Mouse (Mus musculus) adrenal gland, adult (tissue): Measurements from ENCODE around the gene P2rx3.

Experiments
- DNase-seq, 2 experiments: peaks; one replicate each; pipeline ENCODE4 v3.0.0; 2022 to 2023; ENCODE audit warnings: low spot score in 1 of 2; ENCODE audit not compliant: inconsistent age in 2 of 2

P2rx3 gene

DNA sequence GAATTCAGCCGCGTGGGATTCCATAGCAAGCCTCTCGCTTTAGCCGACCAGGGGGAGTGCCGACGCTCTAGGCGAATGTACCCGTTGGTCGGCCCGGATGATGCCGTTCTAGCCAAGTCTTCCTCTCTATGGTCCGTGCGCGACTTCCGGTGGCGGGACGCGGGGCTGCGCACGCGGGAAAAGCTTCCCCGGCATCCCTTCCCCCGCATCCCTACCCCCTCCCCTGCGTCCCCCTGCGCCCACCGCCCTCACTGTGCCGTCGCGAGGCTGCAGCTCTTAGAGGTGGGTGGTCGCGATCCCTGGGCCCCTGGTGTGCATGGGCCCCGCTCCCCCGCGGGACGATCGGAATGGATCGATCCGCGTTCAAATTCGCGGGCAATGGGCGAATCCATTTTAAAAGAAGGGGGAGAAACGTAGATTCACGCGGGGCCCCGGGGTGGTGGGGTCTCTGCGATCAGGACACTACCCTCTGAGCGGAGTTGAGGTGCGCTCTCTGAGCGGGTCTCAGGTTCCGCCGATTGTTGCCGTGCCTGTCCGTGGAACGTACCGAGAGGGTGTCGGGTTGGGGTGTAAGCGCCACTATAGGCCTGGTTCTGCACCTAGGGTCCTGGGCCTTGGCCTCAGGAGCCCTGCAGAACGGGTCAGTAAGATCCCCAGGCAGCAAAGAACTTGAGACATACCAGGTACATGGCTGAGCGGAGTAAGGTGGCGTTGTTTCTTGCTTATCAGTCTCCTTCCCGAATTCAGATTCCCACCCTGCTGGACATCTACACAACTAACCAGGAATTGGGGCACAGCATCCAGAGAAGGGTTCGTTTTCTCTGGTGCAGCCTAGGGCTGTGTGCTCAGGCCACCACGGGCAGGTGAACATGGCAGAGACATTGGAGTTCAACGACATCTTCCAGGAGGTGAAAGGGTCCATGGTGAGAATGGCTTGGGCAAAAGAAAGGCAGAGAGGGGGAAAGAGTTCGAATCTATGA lies at the start of gene P2rx3, which contains the start of gene Ssrp1:
Gene P2rx3 (minus strand): TSS at position 416 of the 980 bp plus-strand sequence.
Gene Ssrp1 (plus strand): TSS at position 188 of the 980 bp plus-strand sequence.
- DNase-seq: peak; percentile 91 to 97

DNA sequence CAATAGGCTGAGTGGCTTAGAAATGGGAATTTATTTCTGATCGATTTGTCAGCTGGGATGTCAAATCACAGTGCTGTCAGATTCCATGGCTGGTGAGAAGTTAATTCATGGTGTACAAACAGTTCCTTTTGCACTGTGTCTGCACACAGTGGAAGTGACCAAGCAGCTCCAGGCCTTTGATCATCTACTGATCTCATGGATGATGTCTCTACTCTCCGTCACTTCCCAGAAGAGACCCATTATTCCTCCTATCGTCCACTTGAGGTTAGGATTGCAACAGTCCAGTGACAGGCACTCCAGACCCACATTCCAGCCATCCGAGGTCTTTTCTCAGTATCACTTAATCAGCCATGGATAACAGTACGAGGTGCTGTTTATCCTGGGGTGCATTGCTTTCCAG lies 36.5 kb upstream of the P2rx3 start:
- no peak for DNase-seq

DNA sequence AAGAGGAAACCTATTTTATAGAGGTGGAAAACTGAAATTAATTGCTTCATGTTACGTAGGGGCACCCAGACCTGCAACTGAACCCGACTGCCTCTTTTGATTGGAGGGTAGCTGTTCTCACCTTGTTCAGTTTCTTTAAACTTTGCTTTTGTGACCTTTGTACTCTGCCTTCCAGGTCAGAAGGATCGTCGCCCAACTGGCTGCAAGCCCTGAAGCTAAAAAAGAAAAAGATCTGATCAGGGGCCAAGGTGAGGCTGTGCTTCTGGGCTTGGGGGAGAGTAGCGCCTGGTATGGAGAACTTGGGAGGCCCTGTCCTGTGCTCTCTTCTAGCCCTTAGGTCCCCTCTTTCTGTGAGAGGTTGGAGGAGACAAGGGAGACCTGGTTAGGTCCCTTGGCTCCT lies 34.7 kb upstream of the P2rx3 start:
- DNase-seq: no peak

DNA sequence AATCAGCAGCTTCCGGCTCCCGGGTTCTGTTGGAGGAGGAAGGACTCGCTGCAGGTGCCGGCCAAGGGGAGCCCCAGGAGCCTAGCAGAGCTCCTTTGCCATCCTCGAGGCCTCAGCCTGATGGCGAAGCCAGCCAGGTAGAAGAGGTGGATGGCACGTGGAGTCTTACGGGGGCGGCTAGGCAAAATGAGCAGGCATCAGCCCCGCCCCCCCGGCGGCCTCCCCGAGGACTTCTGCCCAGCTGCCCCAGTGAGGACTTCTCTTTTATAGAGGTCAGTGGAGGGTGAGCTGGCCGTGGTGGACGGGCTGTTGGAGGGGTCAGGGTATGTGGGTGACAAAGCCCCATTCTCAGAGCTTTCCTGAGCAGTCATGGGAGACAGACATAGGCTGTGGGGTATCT lies 32.8 kb upstream of the P2rx3 start:
- no peak for DNase-seq

DNA sequence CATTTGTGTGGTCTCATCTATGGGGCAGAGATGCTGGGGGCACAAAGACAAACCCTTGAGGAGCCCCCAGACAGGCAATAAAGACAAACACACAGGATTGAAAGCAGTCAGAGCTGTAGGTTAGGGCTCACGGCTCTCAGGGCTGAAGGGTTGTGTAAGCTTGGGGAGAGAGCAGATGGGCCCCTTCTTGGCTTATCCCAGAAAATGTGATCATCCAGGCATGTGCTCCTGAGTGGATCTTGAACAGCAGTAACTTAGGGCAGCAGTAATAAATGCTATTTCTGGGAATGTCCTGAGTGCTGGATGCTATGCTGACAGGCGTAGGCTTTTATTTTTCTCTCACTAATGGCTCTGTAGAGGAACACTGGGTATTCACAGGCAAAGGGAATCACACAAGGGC lies 31.4 kb upstream of the P2rx3 start:
- no peak for DNase-seq

DNA sequence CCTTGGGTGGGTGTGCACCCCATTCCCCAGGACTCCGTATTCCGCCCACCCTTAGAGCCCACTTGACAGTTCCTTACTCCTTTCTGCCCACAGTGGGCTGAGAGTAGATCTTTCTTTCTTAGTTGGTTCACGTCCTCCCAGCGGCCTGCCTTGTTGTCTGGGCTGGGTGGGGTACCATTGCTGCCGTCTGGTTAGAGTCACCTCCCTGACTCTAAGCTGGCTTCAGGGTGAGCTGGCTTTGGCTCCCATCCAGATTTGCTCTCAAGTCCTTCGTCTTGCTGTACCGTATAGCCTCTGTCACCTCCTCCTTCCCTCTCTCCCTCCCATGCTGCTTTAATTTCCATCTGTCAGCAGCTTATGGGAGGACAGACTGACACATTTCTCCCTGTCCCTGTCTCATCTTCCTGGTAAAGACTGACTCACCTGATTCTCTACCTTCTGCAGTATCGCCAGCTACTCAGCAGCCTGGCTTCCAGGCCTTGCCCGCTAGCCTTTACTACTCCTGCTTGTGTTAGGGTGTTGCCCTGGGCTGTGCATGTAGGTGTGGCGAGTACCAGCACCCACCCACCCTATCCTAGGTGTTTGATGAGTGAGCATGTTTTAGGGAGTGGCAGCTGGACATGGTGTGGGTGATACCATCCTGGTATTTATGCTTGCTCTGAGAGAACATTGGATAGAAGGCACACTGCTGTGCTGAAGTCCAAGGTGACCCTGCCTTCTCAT lies 30.8 kb upstream of the P2rx3 start:
- no peak for DNase-seq

DNA sequence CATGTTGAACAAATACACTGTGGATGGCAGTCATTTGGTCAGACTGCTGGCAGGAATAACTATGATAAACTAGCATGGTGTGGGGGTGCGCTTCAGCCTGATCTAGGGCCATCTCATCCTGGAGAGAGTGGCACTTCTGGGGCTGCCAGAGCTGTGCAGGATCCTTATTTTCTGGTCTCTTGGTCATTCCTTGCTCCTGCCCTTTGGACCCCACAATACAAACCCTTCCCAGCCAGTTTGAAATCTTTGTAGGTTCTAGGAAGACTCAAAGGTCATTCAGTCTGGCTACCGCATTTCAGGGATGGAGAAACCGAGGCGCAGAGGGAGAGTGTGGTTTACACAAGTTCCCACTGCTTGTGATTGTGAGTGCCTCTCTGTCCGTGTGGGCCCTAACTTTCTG lies 29.7 kb upstream of the P2rx3 start:
- DNase-seq: no peak

DNA sequence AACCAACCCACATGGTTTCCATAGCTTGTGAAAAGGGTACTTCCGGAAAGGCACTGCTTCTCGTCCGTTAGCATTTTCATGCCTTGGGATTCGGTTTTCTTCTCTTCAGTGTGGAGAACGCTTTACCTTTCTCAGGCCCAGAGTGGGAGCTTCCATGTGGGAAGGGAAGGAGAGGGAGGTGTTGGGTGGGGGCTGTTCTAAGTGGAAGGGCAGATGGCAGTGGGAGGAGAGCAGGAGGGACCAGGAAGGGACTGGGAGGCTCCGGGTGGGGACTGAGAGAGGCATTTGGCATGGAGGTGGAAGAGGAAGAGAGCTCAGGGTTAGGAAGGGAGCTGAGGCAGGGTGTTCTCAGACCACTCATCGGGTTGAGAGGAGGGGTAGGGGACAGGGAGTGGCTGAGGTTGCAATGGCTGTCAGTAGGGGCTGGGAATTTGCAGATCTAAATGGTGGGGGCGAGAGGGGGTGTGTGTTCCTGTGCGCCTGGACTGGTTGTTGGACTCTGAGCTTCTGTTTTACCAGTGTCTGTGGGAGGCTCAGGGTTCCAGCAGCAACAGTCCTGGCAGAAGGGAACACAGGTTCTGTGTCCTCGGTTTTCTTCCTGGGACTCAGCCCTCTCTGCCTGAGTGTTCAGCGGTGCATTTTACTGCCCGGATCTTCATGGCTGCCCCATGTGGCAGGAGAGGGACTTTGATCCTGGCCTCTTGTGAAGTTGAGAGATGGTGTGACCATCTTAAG lies 28.0 kb upstream of the P2rx3 start:
- DNase-seq: no peak

DNA sequence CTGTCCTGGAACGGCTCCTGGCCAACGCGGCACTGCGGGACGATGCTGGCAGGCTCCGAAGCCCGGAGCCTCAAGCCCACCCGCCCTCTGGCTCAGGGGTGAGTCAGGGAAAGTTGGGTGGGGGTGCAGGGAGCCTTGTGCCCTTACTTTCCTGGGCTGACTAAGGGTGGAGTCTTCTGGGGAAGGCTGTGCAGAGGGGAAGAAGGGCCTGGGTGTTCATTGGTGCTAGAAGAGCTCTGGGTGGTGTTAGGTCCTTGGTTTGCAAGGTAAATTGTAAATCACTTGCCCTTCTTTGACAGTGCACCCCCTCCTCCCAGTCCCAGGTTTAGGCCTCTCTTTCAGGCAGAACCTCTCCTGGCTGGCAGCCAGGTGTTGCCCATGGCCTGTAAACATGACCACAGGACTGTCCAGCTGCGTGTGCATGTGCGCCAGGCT lies 23.9 kb upstream of the P2rx3 start:
- peak; percentile 60 to 84 for DNase-seq

DNA sequence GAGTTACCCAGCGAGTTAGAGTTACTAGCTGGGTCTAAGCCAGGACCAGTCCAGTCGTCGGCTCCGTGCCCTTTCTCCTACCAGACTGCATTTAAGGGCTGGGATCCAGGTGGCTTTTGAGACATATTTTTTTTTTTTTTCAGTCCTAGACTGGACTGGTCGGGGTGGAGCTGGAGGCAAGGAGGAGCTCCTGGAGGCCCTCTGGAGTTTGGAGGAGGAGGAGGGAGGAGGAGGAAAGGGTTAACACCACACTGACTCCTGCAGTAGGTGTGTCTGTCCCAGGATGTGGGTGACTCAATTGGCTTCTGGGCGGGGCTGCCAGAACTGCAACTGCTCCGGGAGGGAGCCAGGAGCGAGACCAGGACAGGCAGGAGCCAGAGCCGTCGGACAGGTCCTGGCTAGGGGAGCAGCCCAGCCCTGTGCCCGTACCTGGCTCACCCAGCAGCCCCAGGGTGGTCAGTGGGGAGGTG lies 23.4 kb upstream of the P2rx3 start:
- DNase-seq: peak; percentile 88 to 95

DNA sequence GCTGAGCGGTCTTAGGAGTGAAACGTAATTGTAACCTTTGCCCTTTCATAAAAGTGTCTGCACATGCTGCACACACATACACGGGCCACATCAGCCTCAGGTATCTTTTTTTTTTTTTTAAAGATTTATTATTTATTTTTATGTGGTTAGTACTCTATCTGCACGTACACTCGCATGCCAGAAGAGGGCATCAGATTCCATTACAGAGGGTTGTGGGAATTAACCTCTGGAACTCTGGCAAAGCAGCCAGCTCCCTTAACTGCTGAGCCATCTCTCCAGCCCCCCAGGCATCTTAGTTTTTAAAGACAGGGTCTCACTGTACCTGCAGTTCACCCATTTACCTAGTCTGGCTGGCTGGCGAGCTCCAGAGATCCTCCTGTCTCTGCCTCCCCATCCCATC lies 22.4 kb upstream of the P2rx3 start:
- DNase-seq: no peak

DNA sequence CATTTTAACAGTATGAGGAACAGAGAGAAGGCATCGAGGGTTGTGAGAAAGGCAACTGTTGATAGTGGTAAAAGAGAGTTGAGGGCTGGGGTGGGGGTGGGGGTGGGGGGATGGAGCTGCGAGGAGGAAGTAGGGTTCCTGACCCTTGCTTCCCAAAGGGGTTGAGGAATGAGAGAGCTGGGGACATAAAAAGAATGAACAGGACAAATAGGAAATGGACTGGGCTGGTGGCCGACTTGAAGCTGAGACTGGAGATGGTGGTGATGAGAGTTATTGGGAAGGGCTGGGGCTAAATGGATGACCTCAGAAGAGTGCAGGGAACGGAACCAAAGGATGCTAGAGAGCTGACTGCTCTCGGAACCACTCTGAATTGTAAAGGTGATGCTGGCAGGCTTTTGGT lies 19.4 kb upstream of the P2rx3 start:
- no peak for DNase-seq

DNA sequence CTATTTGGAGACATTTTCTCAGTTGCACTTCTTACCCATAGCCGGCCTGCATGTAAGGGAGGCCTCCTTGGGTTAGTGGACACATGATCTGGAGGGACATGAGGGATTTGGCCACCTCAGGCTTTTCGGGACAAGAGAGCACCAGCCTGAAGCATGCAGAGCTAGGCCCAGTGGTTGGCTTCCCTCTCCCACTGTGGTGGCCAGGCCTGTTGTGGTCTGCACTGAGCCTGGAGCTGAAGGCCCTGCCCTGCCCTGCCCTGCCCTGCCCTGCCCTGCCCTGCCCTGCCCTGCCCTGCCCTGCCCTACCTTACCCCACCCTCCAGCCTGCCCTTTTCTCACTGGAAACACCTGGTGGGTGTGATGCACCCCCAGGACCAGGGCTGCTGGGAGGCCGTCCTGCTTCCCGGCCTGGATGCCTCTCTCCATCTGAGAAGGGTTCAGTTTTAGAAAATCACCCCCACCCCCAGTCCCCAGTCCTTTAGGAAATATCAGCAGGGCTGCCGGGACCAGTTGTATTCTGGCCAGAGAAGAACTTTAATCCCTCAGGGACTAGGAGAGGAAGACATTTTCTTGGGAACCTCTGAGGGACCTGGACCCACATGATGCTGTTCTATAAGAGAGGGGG lies 16.0 kb upstream of the P2rx3 start:
- no peak for DNase-seq

DNA sequence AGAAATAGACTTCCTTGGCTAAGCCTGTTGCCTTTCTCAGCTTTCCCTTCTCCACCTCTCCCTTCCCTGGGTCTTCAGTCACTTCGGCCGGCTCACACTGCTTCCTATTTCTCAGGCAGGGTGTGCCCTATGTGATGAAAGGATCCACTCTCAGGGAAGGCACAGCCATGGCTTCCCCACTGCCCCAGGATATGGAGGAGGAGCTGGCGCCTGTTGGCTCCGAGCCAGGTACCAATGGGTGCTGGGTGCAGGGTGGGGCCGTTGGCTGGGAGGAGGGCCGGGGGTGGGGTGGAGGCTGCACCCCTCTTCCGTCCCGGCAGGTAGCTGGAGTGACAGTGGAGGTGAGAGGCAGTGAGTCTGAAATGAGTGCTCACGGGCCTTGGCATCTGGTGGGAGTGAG lies 13.5 kb upstream of the P2rx3 start:
- peak in 1 of 2 experiments; percentile 64 for DNase-seq

DNA sequence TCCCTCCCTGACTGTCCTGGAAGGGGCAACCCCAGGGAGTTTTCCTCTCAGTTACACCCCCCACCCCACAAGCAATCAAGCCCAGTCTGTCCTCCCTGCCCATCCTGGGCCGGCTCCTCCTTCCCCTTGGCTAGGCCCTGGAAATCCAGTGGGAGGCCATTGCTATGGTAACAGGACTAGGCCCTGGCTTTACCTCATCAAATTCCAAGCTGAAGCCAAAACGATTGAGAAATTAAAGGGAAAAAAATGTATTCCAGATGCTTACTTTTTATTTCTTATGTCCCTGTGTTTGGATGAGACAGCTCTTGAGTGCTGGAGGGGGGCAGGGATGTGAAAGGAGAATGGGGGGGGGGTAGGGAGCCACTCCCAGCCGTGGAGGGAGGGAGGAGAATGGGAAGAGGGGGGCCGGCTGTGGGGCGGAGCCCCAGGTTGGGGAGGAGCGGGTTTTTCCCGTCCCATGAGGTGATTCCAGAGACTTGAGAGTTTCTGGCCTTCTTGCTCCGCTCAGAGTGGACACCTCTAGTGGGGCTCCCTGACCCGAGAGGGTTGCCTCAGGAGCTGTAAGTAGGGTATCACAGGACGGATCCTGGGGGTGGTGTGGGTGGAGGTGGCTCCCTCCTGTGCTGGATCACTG lies 12.9 kb upstream of the P2rx3 start:
- peak; percentile 84 to 92 for DNase-seq

DNA sequence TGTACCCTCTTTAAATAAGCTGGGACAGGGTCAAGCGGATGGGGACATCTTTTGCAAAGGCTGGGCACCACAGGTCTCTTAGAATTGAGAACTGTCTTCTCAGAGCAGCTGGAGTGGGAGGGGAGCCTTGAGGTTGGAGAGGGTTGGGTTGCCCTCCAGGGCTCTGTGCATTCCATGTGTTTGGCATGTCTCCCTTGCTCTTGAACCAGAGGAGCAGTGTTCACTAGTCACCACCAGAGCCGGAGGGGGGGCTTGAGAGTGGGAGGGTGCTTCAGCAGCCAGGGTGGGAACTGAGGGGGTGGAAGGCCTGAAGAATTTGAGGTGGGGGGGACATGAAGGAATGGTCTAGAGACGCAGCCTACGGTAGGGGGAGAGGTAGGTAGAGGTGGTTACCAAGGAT lies 12.0 kb upstream of the P2rx3 start:
- peak; percentile 52 to 73 for DNase-seq

DNA sequence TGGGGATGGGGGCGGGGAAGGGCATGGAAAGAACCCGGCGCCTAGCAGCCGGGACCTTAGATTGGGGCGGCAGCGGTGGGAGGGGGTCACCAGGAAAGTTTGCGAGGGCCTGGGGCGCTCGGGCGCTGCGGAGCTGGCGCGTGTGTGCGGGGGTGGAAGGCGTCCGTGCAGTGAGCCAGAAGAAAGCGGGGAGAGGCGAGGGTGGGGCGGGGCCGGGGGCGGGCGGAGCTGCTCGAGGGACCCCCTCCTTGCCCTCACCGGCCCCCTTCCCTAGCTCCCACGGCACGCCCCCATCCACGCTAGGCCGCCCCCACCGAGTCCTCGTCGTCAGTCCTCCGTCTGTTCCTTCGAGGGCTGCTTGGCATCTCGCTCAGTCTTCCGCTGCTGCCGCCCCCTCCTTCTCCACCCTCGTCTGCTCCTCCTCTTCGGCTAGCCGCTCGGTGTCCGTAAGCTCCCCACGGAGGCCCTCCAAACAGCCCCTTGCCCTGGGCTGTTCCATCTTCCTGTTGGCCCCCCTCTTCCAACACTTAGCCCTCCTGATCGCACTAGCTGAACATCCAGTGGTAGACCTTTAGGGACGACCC lies 11.0 kb upstream of the P2rx3 start:
- DNase-seq: peak; percentile 81 to 92

DNA sequence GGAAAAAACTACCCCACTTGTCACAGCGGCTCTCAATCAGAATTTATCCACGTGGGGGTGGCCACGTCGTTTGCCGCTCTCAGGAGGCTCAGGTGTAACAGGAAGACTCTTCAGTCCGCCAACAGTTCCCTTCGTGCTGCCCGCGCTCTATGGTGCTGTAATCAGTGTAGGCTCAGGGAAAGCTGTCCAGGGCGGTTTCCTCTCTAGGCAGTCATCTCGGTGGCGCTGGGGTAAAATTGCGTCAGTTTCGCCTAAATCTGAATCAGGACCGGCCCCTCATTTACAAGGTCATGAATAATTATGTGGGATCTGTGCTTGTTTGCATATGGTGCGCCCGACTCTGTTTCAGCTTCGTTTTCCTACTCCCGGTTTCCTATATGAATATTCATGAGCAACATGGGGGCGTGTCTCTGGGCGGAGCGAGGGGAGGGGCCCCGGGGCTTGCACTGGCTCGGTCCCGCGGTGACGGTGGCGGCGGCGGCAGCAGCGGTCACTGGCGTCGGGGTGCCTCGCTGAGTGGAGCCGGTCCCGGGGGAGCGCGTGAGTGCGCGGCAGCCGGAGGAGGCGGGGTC lies 10.4 kb upstream of the P2rx3 start, which contains the start of gene Tnks1bp1:
Gene Tnks1bp1 (plus strand): TSS at position 427 of the 572 bp plus-strand sequence.
- peak; percentile 99 to 100 for DNase-seq

DNA sequence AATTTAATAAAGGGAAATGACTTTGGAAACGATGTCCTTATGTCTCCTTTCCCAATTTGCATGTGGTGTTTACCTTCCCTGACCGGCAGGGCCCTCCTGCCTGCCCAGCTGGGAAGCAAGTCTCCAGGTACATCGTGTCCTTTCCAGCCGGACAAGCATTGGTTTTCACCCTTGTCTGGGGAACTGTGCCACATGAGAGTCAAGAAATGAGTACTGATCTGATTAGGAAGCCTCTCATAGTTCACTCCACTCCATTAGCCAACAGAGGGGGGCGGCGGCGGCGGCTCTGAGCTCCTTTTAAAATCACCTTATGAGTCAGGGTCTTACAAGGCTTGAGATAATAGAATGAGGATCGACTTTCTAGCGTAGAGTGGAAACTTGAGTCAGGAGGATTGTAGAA lies 9.8 kb upstream of the P2rx3 start:
- DNase-seq: peak in 1 of 2 experiments; percentile 57
